Mouse (Mus musculus) limb, embryonic 14.5 days (tissue): ENCODE data around the gene Stx6. TPM values are rescaled to one million over a fixed set of nuclear protein-coding genes. Genes with fewer than 3 reads are reported as not detected.

Source experiments
- ATAC-seq: fragments of 200-750 bp; cut with Nextera tagmentation; 2 replicates; pipeline ENCODE4 v1.8.0; 2017; ENCODE audit warnings: low read depth, moderate number of reproducible peaks, moderate TSS enrichment; ENCODE audit not compliant: low FRiP score
- DNase-seq: peaks from one replicate; pipeline ENCODE4 v3.0.0-alpha.2; 2015; ENCODE audit warnings: low spot score
- H3K27ac ChIP-seq: fragments of 300-500 bp; sonication (generic); replicated peaks from 2 replicates; pipeline ENCODE4 v1.5.1; 2014; ENCODE audit warnings: low read depth, mild to moderate bottlenecking, low read length, moderate library complexity, mixed read lengths
- H3K27me3 ChIP-seq: fragments of 300-500 bp; sonication (generic); 2 replicates; pipeline ENCODE4 v1.6.1; 2014; ENCODE audit warnings: low read length, mixed read lengths; ENCODE audit not compliant: control insufficient read depth, insufficient read depth
- H3K36me3 ChIP-seq: fragments of 300-500 bp; sonication (generic); 2 replicates; pipeline ENCODE4 v1.6.1; 2014; ENCODE audit warnings: mild to moderate bottlenecking, low read length, moderate library complexity, mixed read lengths; ENCODE audit not compliant: control insufficient read depth, insufficient read depth
- H3K4me1 ChIP-seq: fragments of 300-500 bp; sonication (generic); 2 replicates; pipeline ENCODE4 v1.6.1; 2014; ENCODE audit warnings: antibody characterized with exemption, low read length, mixed read lengths; ENCODE audit not compliant: control insufficient read depth, insufficient read depth
- H3K4me2 ChIP-seq: fragments of 300-500 bp; sonication (generic); replicated peaks from 2 replicates; pipeline ENCODE4 v1.6.1; 2014; ENCODE audit warnings: low read depth, mild to moderate bottlenecking, low read length, moderate library complexity; ENCODE audit not compliant: severe bottlenecking
- H3K4me3 ChIP-seq: fragments of 300-500 bp; sonication (generic); replicated peaks from 2 replicates; pipeline ENCODE4 v1.5.1; 2014; ENCODE audit warnings: low read length
- H3K9ac ChIP-seq: fragments of 300-500 bp; sonication (generic); 2 replicates; pipeline ENCODE4 v1.6.1; 2014; ENCODE audit warnings: mild to moderate bottlenecking, low read depth, low read length, moderate library complexity; ENCODE audit not compliant: severe bottlenecking
- H3K9me3 ChIP-seq: fragments of 300-500 bp; sonication (generic); 2 replicates; pipeline ENCODE4 v1.6.1; 2016; ENCODE audit warnings: low read length; ENCODE audit not compliant: control insufficient read depth
- POLR2A ChIP-seq: fragments of 200-500 bp; IDR thresholded peaks from 2 replicates; pipeline ENCODE4 v1.8.0; 2012; ENCODE audit warnings: inconsistent platforms, mild to moderate bottlenecking, moderate library complexity, borderline replicate concordance; ENCODE audit not compliant: insufficient read depth, insufficient read length; ENCODE audit errors: extremely low read depth
- WGBS: fragments of 180-500 bp; shearing (Covaris S2); extraction: QIAGEN DNeasy Blood & Tissue Kit; methylation state at CpG from one replicate; pipeline ENCODE4 v1.1.7; 2014; 5-methylcytosine and 5-hydroxymethylcytosine counted together
- polyA plus RNA-seq, 2 experiments: library from polyadenylated mRNA; depleted of rRNA in 1 of 2; stranded (reverse) in 1 of 2; unstranded in 1 of 2; fragments of >200 nt; fragmentation: Nextera tagmentation in 1 of 2; extraction: Ambion mirVana in 1 of 2; gene quantifications; 2 replicates each; pipeline versions ENCODE4 v1.2.1 to v1.2.3; 2012 to 2014

Stx6 gene
- polyA plus RNA-seq, 2 experiments, result 80.1 to 89.9 TPM

GRCm38 (mm10) chr1:155254309-155254708 is 95.8 kb downstream of the Stx6 start:
- H3K36me3 ChIP-seq, result no peaks in the 10 kb centered on the region
- no peaks in the 10 kb centered on the region for H3K9me3 ChIP-seq
- no peak for DNase-seq
- H3K27me3 ChIP-seq, result no peaks in the 10 kb centered on the region
- 85% methylated on average over 8 of the region's 8 CpGs for WGBS
- no peak for ATAC-seq
- H3K4me2 ChIP-seq, result no peak overlapping the region
- H3K9ac ChIP-seq, result no peak overlapping the region
- no peak overlapping the region for H3K27ac ChIP-seq
- TF ChIP-seq POLR2A, result no peak
- H3K4me3 ChIP-seq, result no peak overlapping the region
- no peaks in the 10 kb centered on the region for H3K4me1 ChIP-seq

Other genes with a start within 250 kb of the Stx6 start
- 25.1 and 25.3 TPM in 2 replicates for gene Ier5, start 59.1 kb upstream of the Stx6 start, polyA plus RNA-seq (2012; rRNA removed)
- 13.6 and 16.2 TPM in 2 replicates for gene Ier5, start 59.1 kb upstream of the Stx6 start, polyA plus RNA-seq (2014; fragmentation: Nextera tagmentation; extraction: Ambion mirVana)
- gene Mr1, start 11.9 kb upstream of the Stx6 start, polyA plus RNA-seq (2012; rRNA removed), result 6.9 and 8.2 TPM in 2 replicates
- gene Mr1, start 11.9 kb upstream of the Stx6 start, polyA plus RNA-seq (2014; fragmentation: Nextera tagmentation; extraction: Ambion mirVana), result 10.5 TPM in 2 replicates
- gene BC034090, start 85.7 kb downstream of the Stx6 start, polyA plus RNA-seq (2012; rRNA removed), result 28.0 and 31.4 TPM in 2 replicates
- 5.6 and 6.7 TPM in 2 replicates for gene BC034090, start 85.7 kb downstream of the Stx6 start, polyA plus RNA-seq (2014; fragmentation: Nextera tagmentation; extraction: Ambion mirVana)